Mouse (Mus musculus): ENCODE measurements around the gene Tsks.

GRCm38 (mm10) chr7:44898607-44899006 is 44.4 kb upstream of the Tsks start:
- TF ChIP-seq CTCF (IDR thresholded peaks at IDR 0.05; ENCODE audit: control insufficient read depth, insufficient read depth, low read length) (no peak), POLR2A (IDR thresholded peaks at IDR 0.05; ENCODE audit: borderline replicate concordance, control insufficient read depth, low read depth, low read length) (no peak)

Data from bone marrow, adult 2 months (tissue).